Mouse (Mus musculus): Measurements from ENCODE around the gene Ilkap. TPM values are rescaled to one million over a fixed set of nuclear protein-coding genes. Genes with fewer than 3 reads are reported as not detected.
A peak's percentile ranks its signal among the peaks of the same experiment; 100 is the strongest.

Ilkap gene
- polyA plus RNA-seq, 1 experiment from 2014 or later, result 176 TPM

DNA sequence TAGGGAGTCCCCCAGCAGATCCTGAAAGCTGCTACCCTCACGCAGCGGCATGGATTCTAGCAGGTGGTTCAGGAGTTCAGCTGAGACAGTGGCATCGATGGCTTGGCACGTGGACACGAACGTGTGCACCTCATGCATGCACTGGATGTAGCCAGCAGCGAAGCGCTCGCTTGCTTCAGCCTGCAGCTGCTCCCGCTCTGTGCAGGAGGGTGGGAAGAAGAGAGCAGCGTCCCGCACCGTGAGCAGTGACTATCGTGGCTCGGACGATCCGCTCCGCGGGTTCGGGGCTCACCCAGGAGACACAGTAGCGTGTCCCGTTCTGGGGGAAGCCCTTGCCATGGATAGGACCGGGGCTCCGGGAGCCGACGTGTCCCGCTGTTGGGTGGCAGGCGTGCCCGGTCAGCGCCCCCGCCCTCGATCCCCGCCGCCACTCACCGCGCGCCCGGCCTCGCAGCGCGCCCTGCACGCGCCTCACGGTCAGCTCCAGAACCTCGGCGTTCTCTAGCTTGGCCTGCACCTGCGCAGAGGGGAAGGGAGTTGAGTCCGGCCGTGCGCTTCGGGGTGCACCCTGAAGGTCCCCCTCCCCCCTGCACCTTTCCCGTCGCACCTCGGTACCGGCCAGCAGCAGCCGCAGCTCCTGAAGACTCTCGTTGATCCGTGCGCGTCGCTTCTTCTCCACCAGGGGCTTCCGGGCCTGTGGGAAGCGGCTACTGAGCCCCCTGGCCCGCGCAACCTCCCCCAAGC is 13.8 kb upstream of the Ilkap start:
- Histone ChIP-seq H3K27me3 (ENCODE audit: poor library complexity, severe bottlenecking) (peaks cover 19% of the 10 kb centered on the region; the same call in 1 of the 2 replicates), H3K36me3 (replicated peaks) (peaks cover 13% of the 10 kb centered on the region), H3K27ac (peak overlapping the region; percentile 97), H3K9me3 (no peaks in the 10 kb centered on the region), H3K4me1 (peaks cover 55% of the 10 kb centered on the region), H3K4me3 (peak overlapping the region; percentile 80)
- WGBS, result 5% methylated on average over 64 of the region's 65 CpGs
- DNase-seq (ENCODE audit: extremely low spot score, low spot score), result peak; percentile 42

DNA sequence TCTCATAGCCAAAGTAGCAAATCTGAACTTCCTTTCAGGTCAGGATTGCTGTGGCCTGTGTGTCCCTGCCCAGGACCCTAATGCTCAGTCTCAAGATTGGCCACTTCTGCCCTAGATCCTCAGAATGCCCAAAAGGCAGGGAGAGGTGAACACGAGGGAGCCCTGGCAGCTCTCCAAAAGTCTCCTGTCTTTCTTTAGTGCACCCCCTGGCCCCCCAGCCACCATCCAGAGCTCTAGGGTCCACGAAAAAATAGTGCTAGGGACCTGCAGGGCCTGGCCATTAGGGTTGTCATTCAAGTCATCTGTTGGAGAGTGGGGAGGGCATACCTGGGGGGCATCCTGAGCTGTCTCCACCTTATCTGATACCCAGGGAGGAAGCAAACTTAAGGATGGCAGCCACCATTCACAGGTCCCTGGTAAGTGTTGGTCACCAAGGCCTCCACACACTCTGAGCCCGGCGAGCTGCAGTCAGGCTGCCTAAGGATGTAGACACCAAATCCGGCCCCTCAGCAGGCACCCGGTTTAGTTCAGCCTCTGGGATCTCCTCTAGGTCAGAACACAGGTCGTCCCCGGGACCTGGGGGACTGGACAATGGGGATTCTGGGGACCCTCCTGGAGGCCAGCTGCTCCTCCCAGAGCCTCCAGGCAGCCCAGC is 13.1 kb upstream of the Ilkap start:
- DNase-seq (ENCODE audit: extremely low spot score, low spot score), result no peak
- Histone ChIP-seq H3K4me1 (peaks cover 54% of the 10 kb centered on the region), H3K27ac (peak overlapping the region; percentile 97)

DNA sequence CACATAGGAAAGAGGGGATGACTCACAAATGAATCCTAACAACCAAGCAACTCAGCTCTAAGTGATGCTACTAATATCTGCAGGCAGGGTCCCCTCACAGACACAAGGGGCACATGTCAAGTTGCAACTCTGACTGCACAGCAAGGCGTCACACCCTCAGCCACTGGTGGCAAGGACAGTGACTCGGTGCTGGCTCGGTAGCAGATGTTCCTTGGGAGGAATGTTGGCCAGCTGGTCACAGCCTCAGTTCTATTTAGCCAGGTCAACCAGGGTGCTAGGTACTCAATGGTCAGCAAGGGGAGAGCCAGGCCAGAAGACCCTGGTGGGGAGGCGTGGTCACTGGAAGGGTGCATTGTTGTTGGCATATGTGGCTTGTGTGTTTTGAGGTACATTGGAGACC is 9.2 kb upstream of the Ilkap start:
- Histone ChIP-seq H3K4me1 (peaks cover 19% of the 10 kb centered on the region), H3K9me3 (no peaks in the 10 kb centered on the region), H3K4me3 (no peak overlapping the region), H3K27ac (no peak overlapping the region), H3K36me3 (replicated peaks) (peaks cover 13% of the 10 kb centered on the region), H3K27me3 (ENCODE audit: poor library complexity, severe bottlenecking) (peaks cover 22% of the 10 kb centered on the region)
- no peak for DNase-seq (ENCODE audit: extremely low spot score, low spot score)
- 94% methylated on average over 4 of the region's 4 CpGs for WGBS

More for the DNA sequence above, 13.1 kb upstream of the Ilkap start:
- 56% methylated on average over 8 of the region's 8 CpGs for WGBS
- Histone ChIP-seq H3K27me3 (ENCODE audit: poor library complexity, severe bottlenecking) (peaks cover 19% of the 10 kb centered on the region; the same call in 1 of the 2 replicates), H3K4me3 (peak overlapping the region; percentile 80), H3K9me3 (no peaks in the 10 kb centered on the region), H3K36me3 (replicated peaks) (peaks cover 13% of the 10 kb centered on the region)

DNA sequence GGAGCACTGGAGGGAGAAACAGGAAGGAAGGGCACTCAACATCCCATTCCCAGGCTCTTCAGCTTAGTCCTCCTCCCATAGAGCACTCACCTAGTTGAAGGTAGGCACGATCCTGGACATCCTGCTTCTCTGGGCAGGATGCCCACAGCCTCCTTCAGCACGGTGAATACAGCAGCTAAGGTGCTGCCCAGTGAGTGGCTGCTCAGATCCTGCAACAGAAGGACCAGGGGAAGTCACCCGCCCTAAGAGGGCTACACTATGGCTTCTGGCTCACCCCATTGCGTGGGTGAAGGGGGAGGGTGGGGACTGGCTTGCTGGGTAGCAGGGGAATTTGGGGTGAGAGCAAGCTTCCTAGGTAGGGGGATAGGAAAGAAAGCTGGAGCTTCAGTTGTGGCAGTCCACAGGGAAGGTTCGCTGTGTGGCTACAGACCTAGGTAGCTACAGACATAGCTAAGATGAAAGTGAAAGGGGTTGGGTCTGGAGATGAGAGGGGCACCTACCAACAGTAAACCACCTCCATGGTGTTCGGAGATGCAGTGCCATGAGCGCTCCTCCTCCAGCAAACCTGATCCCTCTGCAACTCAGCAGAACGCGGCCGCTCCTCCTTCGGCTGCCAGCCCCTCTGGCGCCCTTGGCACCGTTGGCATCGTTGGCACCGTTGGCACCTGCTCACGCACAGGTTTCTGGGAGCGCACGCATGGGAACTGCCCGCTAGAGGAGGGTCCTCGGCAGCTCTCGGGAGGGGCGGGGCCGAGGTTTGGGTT is 7.0 kb upstream of the Ilkap start:
- no peak overlapping the region for H3K27ac ChIP-seq
- H3K4me3 ChIP-seq, result no peak overlapping the region
- WGBS, result 61% methylated on average over 23 of the region's 23 CpGs
- H3K4me1 ChIP-seq, result no peaks in the 10 kb centered on the region; the same call in 1 of the 2 replicates
- no peaks in the 10 kb centered on the region for H3K36me3 ChIP-seq (replicated peaks)
- no peak for DNase-seq (ENCODE audit: extremely low spot score, low spot score)
- H3K9me3 ChIP-seq, result no peaks in the 10 kb centered on the region
- peaks cover 13% of the 10 kb centered on the region for H3K27me3 ChIP-seq (ENCODE audit: poor library complexity, severe bottlenecking)

DNA sequence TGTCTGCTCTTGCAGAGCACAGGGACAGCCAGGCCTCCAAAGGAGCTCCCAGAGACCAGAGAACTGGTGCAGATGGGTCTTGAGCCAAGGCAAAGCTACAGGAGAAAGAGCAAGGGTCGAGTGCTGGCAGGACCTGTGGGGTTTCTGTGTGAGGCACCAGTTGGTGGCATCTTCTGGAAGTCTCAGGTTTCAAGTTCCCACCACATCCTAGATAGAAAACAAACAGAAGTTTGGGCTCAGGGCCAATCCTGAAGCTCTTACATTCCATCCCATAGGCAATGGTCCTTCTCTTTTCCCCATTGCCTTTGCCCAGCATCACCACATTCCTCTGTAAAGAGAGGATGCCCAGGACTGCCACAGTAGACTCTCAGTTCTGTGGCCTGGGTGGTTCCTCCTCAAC is 6.4 kb upstream of the Ilkap start:
- WGBS, result 48% methylated on average over 1 of the region's 1 CpGs
- Histone ChIP-seq H3K36me3 (replicated peaks) (no peaks in the 10 kb centered on the region), H3K4me3 (no peak overlapping the region), H3K4me1 (no peaks in the 10 kb centered on the region; the same call in 1 of the 2 replicates), H3K27me3 (ENCODE audit: poor library complexity, severe bottlenecking) (peaks cover 13% of the 10 kb centered on the region), H3K27ac (no peak overlapping the region), H3K9me3 (no peaks in the 10 kb centered on the region)
- DNase-seq (ENCODE audit: extremely low spot score, low spot score), result no peak

DNA sequence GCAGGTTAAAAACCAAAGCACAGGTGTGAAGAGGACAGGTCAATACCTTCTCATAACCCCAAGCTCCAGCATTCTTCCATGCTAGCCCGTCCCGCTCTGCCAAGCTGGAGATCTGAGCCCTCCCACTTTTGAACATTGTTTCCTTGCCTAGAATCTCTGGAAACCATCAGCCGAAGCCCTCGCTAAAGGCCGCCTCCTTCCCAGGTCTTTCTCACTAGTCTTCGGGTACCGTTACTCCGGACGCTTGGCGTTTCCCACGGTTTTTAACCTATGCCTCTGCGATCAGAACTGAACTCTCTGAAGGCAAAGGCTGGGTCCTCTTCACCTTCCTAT is 722 bp downstream of the Ilkap start:
- WGBS, result 3% methylated on average over 12 of the region's 12 CpGs
- DNase-seq (ENCODE audit: extremely low spot score, low spot score), result no peak
- Histone ChIP-seq H3K27ac (peak overlapping the region; percentile 97), H3K27me3 (ENCODE audit: poor library complexity, severe bottlenecking) (no peaks in the 10 kb centered on the region), H3K36me3 (replicated peaks) (peaks cover 43% of the 10 kb centered on the region), H3K4me3 (peak overlapping the region; percentile 88), H3K9me3 (no peaks in the 10 kb centered on the region), H3K4me1 (peaks cover 27% of the 10 kb centered on the region)

DNA sequence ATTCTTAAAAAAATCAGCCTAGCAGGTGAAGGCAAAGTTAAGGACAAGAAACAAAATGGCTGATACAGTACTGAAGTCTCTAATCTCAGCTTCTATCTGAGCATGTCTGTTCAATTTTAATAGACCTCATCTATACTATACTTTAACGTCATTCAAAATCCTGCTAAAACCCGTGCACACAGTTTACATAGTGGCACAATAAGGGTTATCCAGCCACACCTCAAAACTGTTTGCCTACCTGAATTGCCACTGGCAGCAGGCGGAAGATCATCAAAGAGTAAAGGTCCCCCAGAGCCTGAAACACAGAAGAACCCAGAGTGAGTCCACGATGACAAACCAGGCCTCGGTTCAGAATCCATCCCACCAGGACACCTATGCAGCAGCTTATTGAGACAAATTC is 8.2 kb downstream of the Ilkap start:
- Histone ChIP-seq H3K36me3 (replicated peaks) (peaks cover 100% of the 10 kb centered on the region), H3K4me3 (no peak overlapping the region), H3K9me3 (no peaks in the 10 kb centered on the region), H3K27ac (no peak overlapping the region), H3K27me3 (ENCODE audit: poor library complexity, severe bottlenecking) (no peaks in the 10 kb centered on the region), H3K4me1 (no peaks in the 10 kb centered on the region)
- no peak for DNase-seq (ENCODE audit: extremely low spot score, low spot score)
- WGBS, result 95% methylated on average over 5 of the region's 5 CpGs

DNA sequence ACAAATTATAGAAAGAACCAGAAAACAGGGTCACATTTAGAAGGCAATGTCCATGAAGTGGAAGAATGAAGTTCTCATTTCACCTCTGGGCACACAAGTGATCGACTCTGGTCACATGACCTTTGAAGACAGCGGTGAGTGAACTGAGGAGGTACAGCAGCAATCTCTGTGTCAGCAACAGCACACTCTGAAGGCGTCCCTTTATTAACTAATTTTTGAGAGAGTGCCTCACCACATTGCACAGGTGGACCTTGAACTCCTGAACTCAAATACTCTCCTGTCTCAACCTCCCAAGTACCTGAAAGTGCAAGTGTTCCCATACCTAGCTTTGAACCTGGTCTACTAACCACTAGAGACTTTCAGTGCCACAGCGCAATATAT is 17.5 kb downstream of the Ilkap start:
- Histone ChIP-seq H3K9me3 (no peaks in the 10 kb centered on the region), H3K27ac (no peak overlapping the region), H3K4me1 (no peaks in the 10 kb centered on the region), H3K27me3 (ENCODE audit: poor library complexity, severe bottlenecking) (no peaks in the 10 kb centered on the region), H3K4me3 (no peak overlapping the region), H3K36me3 (replicated peaks) (peaks cover 97% of the 10 kb centered on the region)
- no peak for DNase-seq (ENCODE audit: extremely low spot score, low spot score)
- WGBS, result 92% methylated on average over 4 of the region's 4 CpGs

DNA sequence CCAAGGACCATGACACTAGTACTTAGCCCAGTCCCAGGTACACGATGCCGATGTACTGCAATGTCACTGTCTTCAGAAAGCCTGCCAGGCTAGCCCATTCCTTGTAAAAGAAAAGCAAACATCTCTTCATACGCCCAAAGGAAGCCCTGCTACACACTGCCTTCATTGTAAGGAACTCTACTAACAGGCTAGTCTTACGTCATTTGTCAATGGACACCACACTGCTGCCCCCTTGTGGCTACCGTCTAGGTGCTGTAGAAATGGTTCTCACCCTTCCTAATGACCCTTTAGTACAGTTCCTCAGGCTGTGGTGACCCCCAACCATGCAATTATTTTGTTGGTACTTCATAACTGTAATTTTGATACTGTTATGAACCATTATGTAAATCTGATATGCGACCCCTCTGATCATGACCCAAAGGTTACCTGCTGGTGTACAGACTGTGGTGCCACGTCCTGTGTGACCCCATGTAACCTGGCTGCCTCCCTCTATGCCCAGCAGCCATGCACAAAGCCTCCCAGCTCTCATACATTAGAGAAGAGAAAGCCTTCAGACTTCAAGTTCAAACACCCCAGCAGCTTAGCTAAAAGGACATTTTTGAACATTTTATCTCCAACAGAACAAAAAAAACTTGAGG is 18.0 kb downstream of the Ilkap start:
- no peak overlapping the region for H3K4me3 ChIP-seq
- no peaks in the 10 kb centered on the region for H3K27me3 ChIP-seq (ENCODE audit: poor library complexity, severe bottlenecking)
- WGBS, result 72% methylated on average over 7 of the region's 7 CpGs
- H3K9me3 ChIP-seq, result no peaks in the 10 kb centered on the region
- no peaks in the 10 kb centered on the region for H3K4me1 ChIP-seq
- DNase-seq (ENCODE audit: extremely low spot score, low spot score), result peak; percentile 71
- peaks cover 97% of the 10 kb centered on the region for H3K36me3 ChIP-seq (replicated peaks)
- H3K27ac ChIP-seq, result no peak overlapping the region

DNA sequence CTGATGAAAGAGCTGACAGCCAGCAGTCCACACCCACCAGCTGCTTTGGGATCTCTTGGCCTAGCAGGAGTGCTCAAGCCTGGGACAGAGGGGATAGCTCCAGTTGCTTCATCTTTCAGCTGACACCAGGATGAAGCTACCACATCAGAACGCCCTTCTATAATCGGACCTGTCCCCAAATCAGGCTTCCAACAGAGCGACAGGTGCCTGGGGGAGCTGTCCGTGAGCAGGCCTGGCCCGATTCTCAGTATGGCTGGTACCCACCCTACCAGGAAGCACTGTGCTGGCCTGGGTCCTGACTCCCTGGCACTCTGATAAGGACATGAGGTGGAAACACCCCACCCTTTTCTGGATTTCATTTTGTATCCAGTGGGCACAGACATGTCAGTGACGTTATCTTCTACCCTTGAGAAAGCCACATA is 25.2 kb downstream of the Ilkap start:
- DNase-seq (ENCODE audit: extremely low spot score, low spot score), result no peak
- H3K9me3 ChIP-seq, result no peaks in the 10 kb centered on the region
- no peaks in the 10 kb centered on the region for H3K27me3 ChIP-seq (ENCODE audit: poor library complexity, severe bottlenecking)
- 91% methylated on average over 6 of the region's 6 CpGs for WGBS
- no peak overlapping the region for H3K27ac ChIP-seq
- H3K36me3 ChIP-seq (replicated peaks), result peaks cover 95% of the 10 kb centered on the region
- no peak overlapping the region for H3K4me3 ChIP-seq
- peaks cover 4% of the 10 kb centered on the region for H3K4me1 ChIP-seq

DNA sequence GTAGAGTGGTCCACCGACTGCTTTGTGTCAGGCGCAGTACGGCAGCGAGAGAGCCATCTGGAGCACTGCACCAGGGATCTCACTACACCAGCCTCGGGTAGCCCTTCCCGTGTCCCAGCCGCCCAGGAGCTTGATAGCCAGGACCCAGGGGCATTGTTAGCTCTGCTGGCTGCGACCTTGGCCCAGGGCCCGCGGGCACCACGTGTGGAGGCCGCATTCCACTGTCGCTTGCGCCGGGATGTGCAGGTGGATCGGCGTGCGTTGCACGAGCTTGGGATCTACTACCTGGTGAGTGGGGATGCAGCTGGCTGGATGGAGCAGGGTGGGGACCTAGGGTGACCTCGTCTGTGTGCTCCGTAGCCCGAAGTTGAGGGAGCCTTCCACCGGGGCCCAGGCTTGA is 28.6 kb downstream of the Ilkap start:
- Histone ChIP-seq H3K4me1 (peaks cover 21% of the 10 kb centered on the region), H3K27ac (no peak overlapping the region), H3K4me3 (no peak overlapping the region), H3K27me3 (ENCODE audit: poor library complexity, severe bottlenecking) (peaks cover 33% of the 10 kb centered on the region), H3K36me3 (replicated peaks) (peaks cover 61% of the 10 kb centered on the region), H3K9me3 (no peaks in the 10 kb centered on the region)
- DNase-seq (ENCODE audit: extremely low spot score, low spot score), result no peak
- WGBS, result 89% methylated on average over 23 of the region's 23 CpGs

DNA sequence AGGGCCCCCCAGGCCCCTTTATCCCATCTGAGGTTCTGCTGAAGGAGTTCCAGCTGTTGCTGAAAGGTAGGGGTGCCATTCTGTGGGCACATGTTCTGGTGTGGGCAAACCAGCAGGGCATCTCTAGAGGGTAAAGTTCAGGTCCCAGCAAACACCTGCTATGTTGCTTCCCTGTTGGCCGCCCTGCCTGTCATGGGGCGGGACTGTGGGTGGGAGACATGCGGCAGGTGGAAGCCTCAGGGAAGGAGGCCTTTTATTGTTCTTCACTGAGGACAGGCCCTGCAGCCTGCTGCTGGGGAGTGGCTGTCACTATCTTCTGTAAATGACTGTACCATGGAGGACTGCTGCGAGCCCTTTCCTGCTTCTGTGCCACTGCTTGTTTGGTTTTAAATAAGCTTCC is 29.2 kb downstream of the Ilkap start:
- Histone ChIP-seq H3K27ac (no peak overlapping the region), H3K9me3 (peaks cover 1% of the 10 kb centered on the region; the same call in 1 of the 2 replicates), H3K4me3 (no peak overlapping the region), H3K36me3 (replicated peaks) (peaks cover 55% of the 10 kb centered on the region), H3K27me3 (ENCODE audit: poor library complexity, severe bottlenecking) (peaks cover 36% of the 10 kb centered on the region), H3K4me1 (peaks cover 21% of the 10 kb centered on the region)
- 76% methylated on average over 4 of the region's 4 CpGs for WGBS
- no peak for DNase-seq (ENCODE audit: extremely low spot score, low spot score)

All from forebrain, embryonic 10.5 days (tissue).